Mouse (Mus musculus): ENCODE measurements at regions not wholly inside any gene's neighbourhood (a gene's known extent, or its start where the extent isn't known, plus 50 kb on each side); places are given as distances from the start of the nearest gene placed in this dataset.
A peak's percentile ranks its signal among the peaks of the same experiment; 100 is the strongest.

DNA sequence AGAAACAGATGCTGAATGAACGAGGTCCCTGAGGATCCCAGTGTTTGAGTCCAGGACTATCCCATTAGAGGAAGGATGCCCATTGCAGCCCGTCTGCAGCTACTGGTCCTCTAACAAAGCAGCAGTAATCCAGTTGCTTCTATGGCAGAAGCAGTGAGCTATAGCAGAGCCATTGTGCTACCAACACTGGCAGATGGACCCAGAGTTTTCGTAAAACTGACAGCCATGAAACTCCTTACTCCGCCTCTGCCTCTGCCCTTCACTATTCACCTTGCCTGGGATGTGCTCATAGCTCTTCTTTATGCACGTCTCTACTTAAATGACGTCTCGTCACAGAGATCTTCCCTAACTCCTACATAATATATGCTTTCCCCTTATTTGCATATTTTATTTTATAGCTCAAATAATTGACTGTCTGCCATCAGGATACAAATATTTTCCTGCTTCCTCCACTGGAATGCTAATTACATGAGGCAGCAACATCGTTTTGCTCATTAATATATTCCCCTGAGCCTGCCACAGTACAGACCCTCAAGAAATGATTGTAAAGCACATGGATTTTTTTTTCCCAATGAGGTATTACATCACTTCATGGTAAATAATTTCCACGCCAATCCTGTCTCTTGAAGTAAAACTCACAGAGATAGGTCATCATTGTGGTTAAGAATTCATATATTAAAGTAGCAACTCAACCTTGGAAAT is 368.9 kb downstream of the Ipo11 start:
- no peaks in the 10 kb centered on the region for H3K4me1 ChIP-seq (ENCODE audit: control insufficient read depth, insufficient read depth, low read length)
- TF ChIP-seq POLR2A (IDR thresholded peaks at IDR 0.05; ENCODE audit: low read depth, low read length) (no peak), CTCF (IDR thresholded peaks at IDR 0.05; ENCODE audit: borderline replicate concordance, insufficient read depth, low read length) (no peak)
- no peak overlapping the region for H3K4me3 ChIP-seq (ENCODE audit: insufficient read depth, low read length)
- H3K27ac ChIP-seq (ENCODE audit: insufficient read depth, low read length), result no peak overlapping the region

DNA sequence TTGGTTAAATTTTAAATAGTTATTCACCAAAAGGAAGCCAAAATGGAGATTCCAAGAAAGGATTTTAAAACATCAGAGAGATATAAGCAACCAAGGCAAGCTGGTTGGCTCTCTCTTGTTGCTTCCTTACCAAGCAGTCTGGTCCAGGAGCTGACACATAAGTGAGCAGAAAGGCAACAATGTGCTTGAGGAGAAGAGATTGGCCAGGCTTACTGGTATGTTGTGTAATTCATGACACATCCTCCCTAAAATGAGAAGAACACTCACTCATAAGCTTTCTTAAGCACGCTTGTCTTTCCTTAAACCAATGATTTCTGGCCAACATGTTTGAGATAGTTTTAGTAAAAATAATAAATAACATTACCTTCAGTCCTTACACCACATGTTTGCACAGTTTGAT is 374.2 kb downstream of the Ipo11 start:
- H3K4me3 ChIP-seq (ENCODE audit: insufficient read depth, low read length), result no peak overlapping the region
- H3K4me1 ChIP-seq (ENCODE audit: control insufficient read depth, insufficient read depth, low read length), result no peaks in the 10 kb centered on the region
- 0 out of 2 replicates have a peak overlapping the region, but pooled peaks have one; percentile 60 for H3K27ac ChIP-seq (ENCODE audit: insufficient read depth, low read length)
- no peak for TF ChIP-seq POLR2A (IDR thresholded peaks at IDR 0.05; ENCODE audit: low read depth, low read length)
- no peak for TF ChIP-seq CTCF (IDR thresholded peaks at IDR 0.05; ENCODE audit: borderline replicate concordance, insufficient read depth, low read length)

DNA sequence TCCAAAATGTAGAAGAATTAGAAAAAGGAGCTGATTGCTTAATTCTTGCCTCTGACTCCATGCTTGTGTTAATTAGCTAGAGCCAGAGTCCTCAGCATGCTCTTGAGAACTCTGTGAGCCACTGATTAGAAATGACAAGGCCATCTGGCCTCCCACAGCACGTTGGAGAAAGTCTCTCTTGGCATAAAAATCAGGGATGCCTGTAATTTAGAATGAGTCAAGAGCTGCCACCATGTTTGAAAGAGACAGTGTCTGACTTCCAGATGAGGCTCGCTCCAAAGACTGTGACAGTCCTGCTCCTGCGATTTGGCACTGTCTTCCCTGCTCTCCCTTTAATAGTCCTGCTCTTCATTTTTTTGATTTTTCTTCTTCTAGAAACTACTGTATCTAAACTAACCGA is 374.6 kb downstream of the Ipo11 start:
- Histone ChIP-seq H3K27ac (ENCODE audit: insufficient read depth, low read length) (peak overlapping the region; percentile 50; the same call in 1 of the 2 replicates), H3K4me1 (ENCODE audit: control insufficient read depth, insufficient read depth, low read length) (no peaks in the 10 kb centered on the region), H3K4me3 (ENCODE audit: insufficient read depth, low read length) (no peak overlapping the region)
- no peak for TF ChIP-seq CTCF (IDR thresholded peaks at IDR 0.05; ENCODE audit: borderline replicate concordance, insufficient read depth, low read length)
- no peak for TF ChIP-seq POLR2A (IDR thresholded peaks at IDR 0.05; ENCODE audit: low read depth, low read length)

DNA sequence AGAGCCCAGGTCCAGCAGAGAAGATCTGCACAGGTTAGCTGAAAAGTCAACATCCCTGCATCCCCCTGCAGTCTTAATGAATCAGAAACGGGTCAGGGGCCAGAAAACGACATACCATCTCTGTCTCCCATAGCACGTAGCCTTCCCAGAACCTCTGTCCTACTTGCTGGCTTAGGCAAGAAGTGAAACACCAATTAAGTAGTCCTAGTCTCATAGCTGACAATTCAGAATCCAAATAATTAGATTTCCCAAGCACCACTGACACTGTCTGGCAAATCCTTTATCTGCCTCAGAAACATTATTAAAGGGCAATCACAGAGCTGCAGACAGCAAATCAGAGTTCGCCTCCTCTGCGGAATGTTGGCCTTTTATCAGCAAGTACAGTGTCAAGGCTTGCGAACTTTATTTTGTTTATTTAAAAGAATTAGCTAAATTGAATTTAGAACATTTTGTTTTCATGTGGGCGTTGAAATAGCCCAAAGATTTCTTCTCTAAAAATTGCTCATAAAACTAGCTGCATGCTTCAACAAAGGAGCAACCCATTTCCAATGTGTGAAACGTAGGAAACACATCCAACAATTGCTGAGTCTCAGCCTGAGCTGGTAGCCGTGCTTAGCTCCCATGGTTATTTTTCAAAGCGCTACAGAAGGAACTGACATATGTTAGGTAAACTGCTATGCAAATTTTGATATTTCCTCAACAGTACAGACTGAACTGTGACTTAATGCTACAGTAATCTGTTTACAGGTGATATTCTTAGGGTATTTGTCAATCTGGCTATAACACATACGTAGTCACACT is 411.2 kb downstream of the Ipo11 start:
- no peak overlapping the region for H3K27ac ChIP-seq (ENCODE audit: insufficient read depth, low read length)
- H3K4me3 ChIP-seq (ENCODE audit: insufficient read depth, low read length), result no peak overlapping the region
- H3K4me1 ChIP-seq (ENCODE audit: control insufficient read depth, insufficient read depth, low read length), result no peaks in the 10 kb centered on the region
- TF ChIP-seq POLR2A (IDR thresholded peaks at IDR 0.05; ENCODE audit: low read depth, low read length) (no peak), CTCF (IDR thresholded peaks at IDR 0.05; ENCODE audit: borderline replicate concordance, insufficient read depth, low read length) (no peak)

DNA sequence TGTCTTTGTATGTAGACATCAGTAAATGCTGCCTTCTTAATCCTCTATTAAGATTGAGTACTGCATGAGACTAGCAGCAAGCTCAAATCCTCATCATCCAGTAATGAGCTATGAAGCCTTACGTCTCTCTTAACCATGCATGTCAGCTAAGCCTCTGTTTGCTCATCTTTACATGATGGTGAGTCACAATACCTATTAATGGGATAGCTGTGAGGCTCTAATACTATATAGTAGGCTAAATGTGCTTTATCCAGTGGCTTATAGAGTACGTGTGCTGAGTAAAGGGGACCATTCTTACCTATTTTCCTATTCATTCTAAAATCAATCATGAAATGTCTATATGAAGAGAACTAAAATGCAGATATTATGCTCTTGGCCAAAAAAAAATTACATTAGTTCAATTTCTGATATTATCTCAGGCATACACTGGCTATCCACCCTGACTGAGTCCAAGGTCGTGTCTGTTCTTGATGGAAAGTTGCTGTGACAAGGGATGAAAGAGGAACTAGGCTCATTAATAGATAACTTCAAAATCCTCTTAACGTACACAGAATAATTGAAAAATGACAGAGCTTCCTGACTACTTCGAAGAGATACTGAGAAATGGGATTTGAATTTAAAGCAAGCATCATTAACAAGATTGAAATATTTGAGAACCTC is 422.1 kb downstream of the Ipo11 start:
- Histone ChIP-seq H3K4me3 (ENCODE audit: insufficient read depth, low read length) (no peak overlapping the region), H3K4me1 (ENCODE audit: control insufficient read depth, insufficient read depth, low read length) (no peaks in the 10 kb centered on the region), H3K27ac (ENCODE audit: insufficient read depth, low read length) (no peak overlapping the region)
- TF ChIP-seq CTCF (IDR thresholded peaks at IDR 0.05; ENCODE audit: borderline replicate concordance, insufficient read depth, low read length) (no peak), POLR2A (IDR thresholded peaks at IDR 0.05; ENCODE audit: low read depth, low read length) (no peak)

DNA sequence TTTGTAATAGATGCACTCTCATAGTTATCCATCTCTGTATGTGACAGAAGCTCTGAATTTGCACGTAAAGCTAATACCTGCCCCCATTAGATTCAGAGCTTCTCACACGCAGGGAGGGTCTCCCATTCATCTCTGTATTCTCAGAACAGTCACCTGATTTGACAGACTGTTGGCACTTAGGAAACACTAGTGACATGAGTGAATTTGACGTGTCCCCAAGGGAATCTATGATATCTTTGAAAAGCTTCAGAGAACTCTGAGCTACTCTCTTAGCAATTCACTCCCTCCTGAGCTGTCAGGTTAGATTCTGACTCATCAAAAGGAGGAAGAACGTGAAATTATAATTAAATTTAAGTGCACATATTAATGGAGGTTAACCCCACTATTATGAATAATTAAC is 423.1 kb downstream of the Ipo11 start:
- H3K27ac ChIP-seq (ENCODE audit: insufficient read depth, low read length), result no peak overlapping the region
- no peaks in the 10 kb centered on the region for H3K4me1 ChIP-seq (ENCODE audit: control insufficient read depth, insufficient read depth, low read length)
- TF ChIP-seq POLR2A (IDR thresholded peaks at IDR 0.05; ENCODE audit: low read depth, low read length) (no peak), CTCF (IDR thresholded peaks at IDR 0.05; ENCODE audit: borderline replicate concordance, insufficient read depth, low read length) (no peak)
- H3K4me3 ChIP-seq (ENCODE audit: insufficient read depth, low read length), result no peak overlapping the region

DNA sequence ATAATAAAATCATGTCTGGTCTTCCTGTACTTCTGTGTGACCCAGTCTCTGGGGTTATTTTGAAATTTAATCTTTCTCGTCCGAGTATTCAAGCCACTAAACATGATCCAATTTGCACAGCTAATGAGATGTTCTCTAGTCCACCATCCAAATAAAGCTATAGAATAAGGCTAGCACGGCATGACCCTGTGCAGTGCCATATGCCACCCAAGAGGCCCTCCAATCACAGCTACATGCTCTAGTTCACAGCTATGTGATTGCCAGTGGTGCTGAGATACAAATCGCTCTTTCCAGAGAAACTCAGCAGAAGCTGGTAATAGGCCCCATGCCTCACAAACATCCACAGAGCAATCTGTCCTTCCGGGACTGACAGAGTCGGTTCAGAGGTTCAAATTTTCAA is 426.3 kb downstream of the Ipo11 start:
- no peak overlapping the region for H3K27ac ChIP-seq (ENCODE audit: insufficient read depth, low read length)
- H3K4me1 ChIP-seq (ENCODE audit: control insufficient read depth, insufficient read depth, low read length), result no peaks in the 10 kb centered on the region
- TF ChIP-seq POLR2A (IDR thresholded peaks at IDR 0.05; ENCODE audit: low read depth, low read length) (no peak), CTCF (IDR thresholded peaks at IDR 0.05; ENCODE audit: borderline replicate concordance, insufficient read depth, low read length) (no peak)
- H3K4me3 ChIP-seq (ENCODE audit: insufficient read depth, low read length), result no peak overlapping the region

DNA sequence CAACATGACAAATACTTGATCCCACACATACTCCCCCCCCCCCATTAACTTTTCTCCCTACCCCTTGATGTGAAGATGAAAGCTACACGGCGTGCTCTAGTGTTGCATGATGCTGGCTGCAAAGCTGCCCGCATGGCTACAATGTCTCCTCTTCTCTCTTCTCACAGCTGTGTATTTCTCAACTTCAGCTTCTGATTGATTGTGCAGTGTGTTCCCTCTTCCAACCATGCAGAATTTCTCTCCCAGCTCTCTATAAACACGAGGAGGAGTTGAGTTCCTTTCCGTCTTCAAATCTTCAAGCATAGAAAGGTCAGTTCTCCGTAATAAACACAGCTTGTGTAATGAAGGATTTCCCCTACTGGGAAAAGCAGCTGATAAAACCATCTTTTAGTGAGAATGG is 435.5 kb downstream of the Ipo11 start:
- no peak for TF ChIP-seq CTCF (IDR thresholded peaks at IDR 0.05; ENCODE audit: borderline replicate concordance, insufficient read depth, low read length)
- TF ChIP-seq POLR2A (IDR thresholded peaks at IDR 0.05; ENCODE audit: low read depth, low read length), result no peak
- H3K27ac ChIP-seq (ENCODE audit: insufficient read depth, low read length), result no peak overlapping the region
- H3K4me1 ChIP-seq (ENCODE audit: control insufficient read depth, insufficient read depth, low read length), result no peaks in the 10 kb centered on the region
- no peak overlapping the region for H3K4me3 ChIP-seq (ENCODE audit: insufficient read depth, low read length)

DNA sequence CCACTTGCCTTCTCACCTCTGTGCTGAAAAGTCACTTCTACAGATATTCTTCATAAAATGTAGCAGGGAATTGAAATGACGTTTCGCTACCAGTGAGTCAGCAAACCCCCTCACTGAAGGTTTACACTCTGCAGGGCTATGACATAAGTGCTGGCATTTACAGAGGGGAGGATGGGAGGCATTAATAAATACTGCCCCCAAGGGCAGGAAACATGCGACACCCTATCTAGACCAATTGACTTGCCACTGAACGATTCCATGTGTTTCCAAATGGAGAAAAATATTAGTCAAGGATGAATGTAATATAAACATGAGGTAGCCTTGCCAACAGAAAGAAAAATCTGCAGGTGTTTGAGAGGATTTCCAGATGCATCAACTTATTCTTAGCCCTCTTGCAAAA is 465.5 kb downstream of the Ipo11 start:
- H3K4me3 ChIP-seq (ENCODE audit: insufficient read depth, low read length), result no peak overlapping the region
- no peaks in the 10 kb centered on the region for H3K4me1 ChIP-seq (ENCODE audit: control insufficient read depth, insufficient read depth, low read length)
- H3K27ac ChIP-seq (ENCODE audit: insufficient read depth, low read length), result no peak overlapping the region
- TF ChIP-seq CTCF (IDR thresholded peaks at IDR 0.05; ENCODE audit: borderline replicate concordance, insufficient read depth, low read length) (no peak), POLR2A (IDR thresholded peaks at IDR 0.05; ENCODE audit: low read depth, low read length) (no peak)

All from embryonic fibroblast, embryonic 13.5 days (primary cell).